Mouse (Mus musculus): ENCODE measurements around the gene Ube2l3. TPM values are rescaled to one million over a fixed set of nuclear protein-coding genes. Genes with fewer than 3 reads are reported as not detected.
"Not testable (repeated sequence)": the region's sequence is repeated elsewhere in the genome, so short reads cannot be mapped to it uniquely, and the experiment has no call there.

Ube2l3 gene
- polyA plus RNA-seq, 1 experiment from 2014 or later, result 319 TPM

DNA sequence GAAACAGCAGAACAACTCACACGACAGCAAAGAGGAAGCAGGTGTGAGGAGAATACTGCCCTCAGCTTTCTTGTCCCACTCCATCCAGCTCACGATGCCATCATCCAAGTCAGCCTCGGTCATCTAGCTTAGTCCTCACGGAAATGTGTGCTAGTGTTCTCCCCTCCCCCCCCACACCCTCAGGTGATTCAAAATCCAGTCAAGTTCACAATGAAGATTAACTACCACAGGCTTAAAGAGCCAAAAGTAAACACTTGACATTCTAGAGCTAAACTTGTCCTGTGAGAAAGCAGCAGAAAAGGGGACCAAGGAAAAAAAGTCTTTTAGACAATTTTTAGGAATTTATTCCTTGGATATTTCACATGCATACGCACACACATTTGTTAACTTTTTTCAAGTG lies 34.4 kb downstream of the Ube2l3 start:
- 88% methylated on average over 5 of the region's 5 CpGs for WGBS
- ATAC-seq (no peak), DNase-seq (ENCODE audit: low spot score) (no peak)
- Histone ChIP-seq H3K4me1 (ENCODE audit: control insufficient read depth, insufficient read depth, low read length) (no peaks in the 10 kb centered on the region), H3K27me3 (replicated peaks; ENCODE audit: control insufficient read depth, insufficient read depth, low read length) (no peaks in the 10 kb centered on the region), H3K4me2 (ENCODE audit: low read length) (no peak overlapping the region), H3K9me3 (replicated peaks; ENCODE audit: control insufficient read depth, low read length) (no peaks in the 10 kb centered on the region), H3K27ac (ENCODE audit: low read depth, low read length) (no peak overlapping the region), H3K9ac (ENCODE audit: low read length) (no peak overlapping the region), H3K36me3 (ENCODE audit: control insufficient read depth, insufficient read depth, low read length) (peaks cover 37% of the 10 kb centered on the region), H3K4me3 (ENCODE audit: low read depth, low read length) (no peak overlapping the region)

DNA sequence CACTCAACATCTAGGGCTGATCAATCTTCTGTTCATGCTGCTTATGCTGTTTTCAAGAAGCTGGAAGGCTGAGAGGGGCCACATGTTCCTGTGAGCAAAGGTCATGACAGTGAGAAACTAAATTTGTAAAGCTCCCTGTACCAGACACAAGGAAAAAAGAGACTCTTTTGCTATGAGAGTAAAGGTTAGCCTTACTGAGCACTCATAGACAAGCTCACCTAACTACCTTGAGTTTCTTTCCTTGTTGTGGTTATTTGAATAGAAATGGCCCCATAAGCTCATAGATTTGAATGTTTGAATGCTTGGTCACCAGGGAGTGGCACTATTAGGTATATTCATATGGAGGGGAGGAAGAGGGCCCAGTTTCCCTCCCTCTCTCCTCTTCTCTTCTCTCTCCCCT lies 35.3 kb downstream of the Ube2l3 start:
- no peak for ATAC-seq
- Histone ChIP-seq H3K9me3 (replicated peaks; ENCODE audit: control insufficient read depth, low read length) (no peaks in the 10 kb centered on the region), H3K4me3 (ENCODE audit: low read depth, low read length) (no peak overlapping the region), H3K4me2 (ENCODE audit: low read length) (no peak overlapping the region), H3K4me1 (ENCODE audit: control insufficient read depth, insufficient read depth, low read length) (no peaks in the 10 kb centered on the region), H3K27me3 (replicated peaks; ENCODE audit: control insufficient read depth, insufficient read depth, low read length) (no peaks in the 10 kb centered on the region), H3K36me3 (ENCODE audit: control insufficient read depth, insufficient read depth, low read length) (peaks cover 34% of the 10 kb centered on the region), H3K9ac (ENCODE audit: low read length) (no peak overlapping the region), H3K27ac (ENCODE audit: low read depth, low read length) (no peak overlapping the region)
- DNase-seq (ENCODE audit: low spot score), result no peak

DNA sequence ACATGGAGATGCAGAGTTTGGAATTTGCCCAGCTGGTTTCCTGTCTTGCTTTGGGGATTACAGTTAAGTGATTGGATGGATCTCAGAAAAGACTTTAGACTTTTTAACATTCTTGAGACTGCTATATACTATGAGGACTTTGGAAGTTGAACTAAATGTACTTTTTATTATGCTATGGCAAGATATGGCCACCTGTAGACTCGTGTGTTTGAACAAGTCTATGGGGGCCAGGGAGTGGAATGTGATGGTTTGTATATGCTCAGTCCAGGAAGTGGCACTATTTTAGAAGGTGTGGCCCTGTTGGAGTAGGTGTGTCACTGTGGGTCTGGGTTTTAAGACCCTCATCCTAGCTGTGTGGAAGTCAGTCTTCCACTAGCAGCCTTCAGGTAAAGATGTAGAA lies 37.0 kb downstream of the Ube2l3 start:
- peaks cover 28% of the 10 kb centered on the region for H3K36me3 ChIP-seq (ENCODE audit: control insufficient read depth, insufficient read depth, low read length)
- H3K4me1 ChIP-seq (ENCODE audit: control insufficient read depth, insufficient read depth, low read length); H3K4me3 ChIP-seq (ENCODE audit: low read depth, low read length); H3K27me3 ChIP-seq (replicated peaks; ENCODE audit: control insufficient read depth, insufficient read depth, low read length); H3K4me2 ChIP-seq (ENCODE audit: low read length); ATAC-seq; H3K9ac ChIP-seq (ENCODE audit: low read length); H3K9me3 ChIP-seq (replicated peaks; ENCODE audit: control insufficient read depth, low read length); DNase-seq (ENCODE audit: low spot score); H3K27ac ChIP-seq (ENCODE audit: low read depth, low read length): not testable (repeated sequence)
- 91% methylated on average over 1 of the region's 1 CpGs for WGBS

DNA sequence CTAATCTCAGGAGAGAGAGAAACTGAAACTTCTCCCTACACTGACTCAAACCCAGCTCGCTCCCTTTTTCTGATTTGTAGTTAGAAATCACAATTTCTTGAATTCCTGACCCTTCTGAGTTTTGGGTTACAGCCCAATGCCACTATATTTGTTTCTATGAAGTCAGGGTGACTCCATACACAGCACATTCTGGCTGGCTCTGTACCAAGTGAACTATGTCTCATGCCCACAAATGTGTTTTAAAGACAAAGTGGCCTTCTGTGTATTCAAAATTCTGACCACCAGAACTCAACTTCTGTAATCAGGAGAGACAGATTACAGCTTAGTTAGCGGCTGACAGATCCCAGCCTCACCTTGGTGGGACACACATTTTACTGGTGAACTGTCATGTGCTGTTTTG lies 48.1 kb downstream of the Ube2l3 start:
- Histone ChIP-seq H3K4me3 (ENCODE audit: low read depth, low read length) (no peak overlapping the region), H3K9me3 (replicated peaks; ENCODE audit: control insufficient read depth, low read length) (no peaks in the 10 kb centered on the region), H3K36me3 (ENCODE audit: control insufficient read depth, insufficient read depth, low read length) (peaks cover 64% of the 10 kb centered on the region), H3K9ac (ENCODE audit: low read length) (no peak overlapping the region), H3K4me1 (ENCODE audit: control insufficient read depth, insufficient read depth, low read length) (no peaks in the 10 kb centered on the region), H3K27me3 (replicated peaks; ENCODE audit: control insufficient read depth, insufficient read depth, low read length) (no peaks in the 10 kb centered on the region), H3K27ac (ENCODE audit: low read depth, low read length) (no peak overlapping the region), H3K4me2 (ENCODE audit: low read length) (no peak overlapping the region)
- no peak for ATAC-seq
- DNase-seq (ENCODE audit: low spot score), result no peak
- 99% methylated on average over 2 of the region's 2 CpGs for WGBS

DNA sequence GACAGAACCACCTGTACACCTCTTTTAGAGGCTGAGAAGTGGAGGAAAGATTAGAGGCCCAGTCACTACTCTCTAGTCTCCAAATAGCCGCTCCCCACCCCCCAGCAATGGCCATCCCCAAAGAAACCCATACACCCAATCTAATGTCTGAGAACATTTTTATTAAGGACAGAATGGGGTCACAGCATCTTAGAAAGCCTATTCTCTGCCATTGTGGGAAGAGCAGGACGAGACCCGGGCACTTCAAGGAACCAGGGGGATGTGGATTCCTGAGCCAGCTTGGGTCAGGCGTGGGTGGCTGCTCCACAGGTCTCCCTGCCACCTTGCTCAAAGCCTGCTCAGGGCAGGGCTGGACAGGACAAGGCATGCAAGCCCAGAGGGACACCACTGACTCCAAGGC lies 50.6 kb downstream of the Ube2l3 start:
- H3K9ac ChIP-seq (ENCODE audit: low read length), result no peak overlapping the region
- H3K27ac ChIP-seq (ENCODE audit: low read depth, low read length), result no peak overlapping the region
- no peak overlapping the region for H3K4me2 ChIP-seq (ENCODE audit: low read length)
- H3K36me3 ChIP-seq (ENCODE audit: control insufficient read depth, insufficient read depth, low read length), result peaks cover 42% of the 10 kb centered on the region
- H3K4me3 ChIP-seq (ENCODE audit: low read depth, low read length), result no peak overlapping the region
- H3K27me3 ChIP-seq (replicated peaks; ENCODE audit: control insufficient read depth, insufficient read depth, low read length), result 0 out of 2 replicates have a peak, but pooled peaks cover 7% of the 10 kb centered on the region
- DNase-seq (ENCODE audit: low spot score) (no peak), ATAC-seq (no peak)
- peaks cover 3% of the 10 kb centered on the region; the same call in 1 of the 2 replicates for H3K4me1 ChIP-seq (ENCODE audit: control insufficient read depth, insufficient read depth, low read length)
- WGBS, result 94% methylated on average over 4 of the region's 4 CpGs
- no peaks in the 10 kb centered on the region for H3K9me3 ChIP-seq (replicated peaks; ENCODE audit: control insufficient read depth, low read length)

DNA sequence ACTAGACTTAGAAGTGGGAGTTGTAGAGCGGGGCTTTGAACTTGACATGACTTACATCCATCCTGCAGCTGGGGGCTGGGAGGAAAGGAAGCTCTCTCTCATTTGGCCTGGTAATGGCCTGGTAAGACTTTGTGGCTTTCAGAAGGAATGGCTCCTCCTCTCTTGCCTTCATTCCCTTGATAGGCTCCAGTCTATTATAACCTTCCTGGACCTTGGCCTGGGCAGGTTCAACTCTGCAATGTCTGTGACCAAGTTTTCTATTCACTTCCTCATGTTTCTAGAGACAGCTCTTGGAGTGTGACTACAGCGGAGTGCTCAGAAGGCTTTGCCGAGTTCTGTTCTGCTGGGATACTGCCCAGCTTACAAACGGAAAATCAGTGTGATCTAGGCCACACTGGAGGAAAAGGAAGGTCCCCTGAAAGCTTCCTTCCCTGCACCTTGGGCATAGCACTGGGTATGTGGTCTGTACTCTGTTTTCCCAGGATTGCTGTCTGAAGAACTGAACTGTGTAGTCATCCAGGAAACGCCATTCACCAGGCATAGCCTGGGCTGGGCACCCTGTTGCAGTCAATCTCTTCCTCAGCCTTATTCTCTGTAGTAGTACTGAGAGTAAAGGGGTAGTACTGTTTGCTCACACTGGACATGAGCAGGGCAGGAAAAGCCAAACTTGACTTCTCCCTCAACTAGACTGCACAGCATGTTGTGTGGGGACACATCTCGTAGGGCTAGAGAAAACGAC lies 51.8 kb downstream of the Ube2l3 start:
- no peaks in the 10 kb centered on the region for H3K9me3 ChIP-seq (replicated peaks; ENCODE audit: control insufficient read depth, low read length)
- no peak overlapping the region for H3K9ac ChIP-seq (ENCODE audit: low read length)
- DNase-seq (ENCODE audit: low spot score) (no peak), ATAC-seq (no peak)
- H3K27ac ChIP-seq (ENCODE audit: low read depth, low read length), result no peak overlapping the region
- H3K4me3 ChIP-seq (ENCODE audit: low read depth, low read length), result no peak overlapping the region
- peaks cover 42% of the 10 kb centered on the region for H3K36me3 ChIP-seq (ENCODE audit: control insufficient read depth, insufficient read depth, low read length)
- no peak overlapping the region for H3K4me2 ChIP-seq (ENCODE audit: low read length)
- 0 out of 2 replicates have a peak, but pooled peaks cover 7% of the 10 kb centered on the region for H3K27me3 ChIP-seq (replicated peaks; ENCODE audit: control insufficient read depth, insufficient read depth, low read length)
- whole genome bisulfite sequencing, result 86% methylated on average over 7 of the region's 7 CpGs
- H3K4me1 ChIP-seq (ENCODE audit: control insufficient read depth, insufficient read depth, low read length), result peaks cover 3% of the 10 kb centered on the region; the same call in 1 of the 2 replicates

DNA sequence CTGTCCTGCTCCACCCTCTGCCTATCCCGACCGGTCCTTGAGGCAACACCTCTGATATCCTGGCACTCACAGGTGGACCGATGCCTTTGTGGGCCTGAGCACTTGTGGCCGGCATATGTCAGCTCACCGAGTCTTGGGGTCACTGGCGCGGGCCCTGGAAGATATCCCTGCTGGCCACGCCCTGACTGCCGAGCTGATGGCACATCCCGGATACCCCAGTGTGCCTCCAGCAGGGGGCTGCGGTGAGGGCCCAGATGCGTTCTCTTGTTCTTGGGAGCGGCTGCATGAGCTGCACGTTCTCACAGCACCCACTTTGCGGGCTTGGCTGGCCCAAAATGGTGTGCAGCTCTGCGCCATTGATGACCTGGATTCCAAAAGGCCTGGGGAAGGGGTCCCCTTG lies 54.4 kb downstream of the Ube2l3 start:
- Histone ChIP-seq H3K4me1 (ENCODE audit: control insufficient read depth, insufficient read depth, low read length) (peaks cover 3% of the 10 kb centered on the region; the same call in 1 of the 2 replicates), H3K9me3 (replicated peaks; ENCODE audit: control insufficient read depth, low read length) (no peaks in the 10 kb centered on the region), H3K27me3 (replicated peaks; ENCODE audit: control insufficient read depth, insufficient read depth, low read length) (0 out of 2 replicates have a peak, but pooled peaks cover 7% of the 10 kb centered on the region), H3K27ac (ENCODE audit: low read depth, low read length) (no peak overlapping the region), H3K9ac (ENCODE audit: low read length) (peak overlapping the region; percentile 65), H3K4me2 (ENCODE audit: low read length) (peak overlapping the region; percentile 95), H3K4me3 (ENCODE audit: low read depth, low read length) (peak overlapping the region; percentile 59), H3K36me3 (ENCODE audit: control insufficient read depth, insufficient read depth, low read length) (peaks cover 21% of the 10 kb centered on the region)
- DNase-seq (ENCODE audit: low spot score), result peak; percentile 56
- ATAC-seq, result peak; percentile 16; the same call in 1 of the 2 replicates
- 8% methylated on average over 16 of the region's 16 CpGs for WGBS

DNA sequence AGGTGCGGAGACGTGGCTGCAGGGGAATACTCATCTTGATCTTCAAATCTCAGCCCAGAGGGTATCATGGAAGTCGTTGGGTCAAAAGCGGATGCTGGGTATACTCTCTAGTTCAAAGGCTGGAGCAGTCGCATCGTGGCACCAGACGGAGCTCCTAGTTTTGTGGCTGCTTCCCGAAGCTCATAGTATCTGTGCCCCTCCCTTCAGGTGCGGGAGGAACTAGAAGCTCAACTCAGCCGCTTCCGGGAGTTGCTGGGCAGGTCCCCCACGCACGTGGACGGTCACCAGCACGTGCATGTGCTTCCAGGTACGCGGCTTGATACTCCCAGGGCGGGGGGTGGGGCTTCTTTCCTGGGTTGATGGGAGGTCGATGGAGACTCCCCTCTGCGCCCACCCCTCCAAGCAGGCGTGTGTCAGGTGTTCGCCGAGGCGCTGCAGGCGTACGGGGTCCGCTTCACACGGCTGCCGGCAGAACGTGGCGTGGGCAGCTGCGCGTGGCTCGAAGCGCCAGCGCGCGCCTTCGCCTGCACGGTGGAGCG lies 55.0 kb downstream of the Ube2l3 start:
- no peak overlapping the region for H3K27ac ChIP-seq (ENCODE audit: low read depth, low read length)

DNA sequence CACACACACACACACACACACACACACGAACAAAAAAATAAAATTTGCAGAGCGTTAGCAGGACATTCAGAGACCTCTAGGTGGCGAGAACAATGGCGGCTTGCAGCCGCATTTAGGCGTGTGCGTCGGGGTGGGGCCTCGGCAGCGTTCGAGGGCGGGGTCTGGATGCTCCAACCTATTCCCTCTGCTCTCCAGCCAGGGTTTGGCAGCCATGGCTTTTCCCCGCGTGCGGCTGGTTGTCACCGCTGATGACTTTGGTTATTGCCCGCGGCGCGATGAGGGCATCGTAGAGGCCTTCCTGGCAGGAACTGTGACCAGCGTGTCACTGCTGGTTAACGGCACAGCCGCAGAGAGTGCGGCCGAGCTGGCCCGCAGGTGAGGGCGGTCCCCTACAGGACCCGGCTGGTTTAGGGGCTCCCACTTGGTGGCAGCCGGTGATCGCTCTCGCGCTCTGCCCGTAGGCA lies 55.6 kb downstream of the Ube2l3 start, which contains the start of gene Ccdc116:
TSS of gene Ccdc116 (minus strand) at position 458 of the 464 bp plus-strand sequence.
- Histone ChIP-seq H3K9ac (ENCODE audit: low read length) (peak within 1 kb of the TSS; percentile 65), H3K27me3 (replicated peaks; ENCODE audit: control insufficient read depth, insufficient read depth, low read length) (0 out of 2 replicates have a peak, but pooled peaks cover 7% of the 10 kb centered on the region), H3K9me3 (replicated peaks; ENCODE audit: control insufficient read depth, low read length) (no peaks in the 10 kb centered on the region), H3K27ac (ENCODE audit: low read depth, low read length) (no peak within 1 kb of the TSS), H3K36me3 (ENCODE audit: control insufficient read depth, insufficient read depth, low read length) (peaks cover 9% of the 10 kb centered on the region; the same call in 1 of the 2 replicates), H3K4me2 (ENCODE audit: low read length) (peak within 1 kb of the TSS; percentile 95), H3K4me1 (ENCODE audit: control insufficient read depth, insufficient read depth, low read length) (peaks cover 3% of the 10 kb centered on the region; the same call in 1 of the 2 replicates), H3K4me3 (ENCODE audit: low read depth, low read length) (peak within 1 kb of the TSS; percentile 59)
- under 1% methylated on average over 32 of the region's 34 CpGs for WGBS
- DNase-seq (ENCODE audit: low spot score), result peak; percentile 95
- ATAC-seq, result peak; percentile 91

More for the DNA sequence above, 55.0 kb downstream of the Ube2l3 start:
- Histone ChIP-seq H3K4me3 (ENCODE audit: low read depth, low read length) (peak overlapping the region; percentile 59), H3K27me3 (replicated peaks; ENCODE audit: control insufficient read depth, insufficient read depth, low read length) (0 out of 2 replicates have a peak, but pooled peaks cover 7% of the 10 kb centered on the region), H3K4me1 (ENCODE audit: control insufficient read depth, insufficient read depth, low read length) (peaks cover 3% of the 10 kb centered on the region; the same call in 1 of the 2 replicates), H3K4me2 (ENCODE audit: low read length) (peak overlapping the region; percentile 95), H3K9ac (ENCODE audit: low read length) (peak overlapping the region; percentile 65), H3K9me3 (replicated peaks; ENCODE audit: control insufficient read depth, low read length) (no peaks in the 10 kb centered on the region), H3K36me3 (ENCODE audit: control insufficient read depth, insufficient read depth, low read length) (peaks cover 15% of the 10 kb centered on the region)
- peak; percentile 40 for ATAC-seq
- WGBS, result 1% methylated on average over 41 of the region's 41 CpGs
- DNase-seq (ENCODE audit: low spot score), result peak; percentile 34
